Mouse (Mus musculus): ENCODE measurements around the gene Timm17b. TPM values are rescaled to one million over a fixed set of nuclear protein-coding genes. Genes with fewer than 3 reads are reported as not detected.
"Not testable (repeated sequence)": the region's sequence is repeated elsewhere in the genome, so short reads cannot be mapped to it uniquely, and the experiment has no call there.

The Timm17b gene
- polyA plus RNA-seq, 1 experiment from 2014 or later: 159 TPM

DNA sequence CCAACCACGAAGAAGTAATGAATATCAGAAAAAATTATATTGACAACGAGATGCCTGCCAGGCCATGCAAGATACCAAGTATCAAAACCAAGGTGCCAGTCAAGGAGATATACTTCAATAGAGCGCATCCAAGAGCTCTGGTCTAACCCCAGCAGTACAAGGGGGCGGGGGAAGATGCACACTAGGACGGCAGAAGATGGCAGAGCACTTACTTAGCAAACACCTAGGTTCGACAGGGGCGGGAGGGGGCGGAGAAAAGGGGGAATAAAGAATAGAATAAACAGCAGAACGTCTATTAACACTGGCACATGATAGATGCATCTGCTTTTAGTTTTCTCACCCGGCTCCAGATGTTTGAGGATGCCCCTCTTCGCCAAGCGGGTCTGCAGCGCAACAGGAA is 946 bp upstream of the Timm17b start:
- Histone ChIP-seq H3K27ac (replicated peaks in 1 of 2; ENCODE audit: control insufficient read depth in 1 of 2, insufficient read depth in 1 of 2, low read depth in 2 of 2, low read length in 2 of 2) (peak overlapping the region in 1 of 2 experiments; percentile 82; a peak in 1 of 4 replicates), H3K4me3 (ENCODE audit: control insufficient read depth in 1 of 2, insufficient read depth in 1 of 2, low read depth in 1 of 2, low read length in 2 of 2) (peak overlapping the region; percentile 49 to 85), H3K4me1 (ENCODE audit: control insufficient read depth in 2 of 2, insufficient read depth in 2 of 2, low read length in 2 of 2) (peaks cover 0 to 7% of the 10 kb centered on the region in 2 experiments; a peak in 1 of 4 replicates), H3K9me3 (ENCODE audit: control insufficient read depth, low read length) (no peaks in the 10 kb centered on the region), H3K4me2 (ENCODE audit: low read length) (peak overlapping the region; percentile 64), H3K27me3 (ENCODE audit: control insufficient read depth, insufficient read depth, low read length) (no peaks in the 10 kb centered on the region), H3K9ac (ENCODE audit: low read length) (peak overlapping the region; percentile 76), H3K36me3 (ENCODE audit: control insufficient read depth, insufficient read depth, low read length) (peaks cover 35% of the 10 kb centered on the region)
- WGBS: 29% methylated on average over 13 of the region's 13 CpGs
- no peak for ATAC-seq (ENCODE audit: insufficient number of reproducible peaks, insufficient read depth, low FRiP score, low read depth)

DNA sequence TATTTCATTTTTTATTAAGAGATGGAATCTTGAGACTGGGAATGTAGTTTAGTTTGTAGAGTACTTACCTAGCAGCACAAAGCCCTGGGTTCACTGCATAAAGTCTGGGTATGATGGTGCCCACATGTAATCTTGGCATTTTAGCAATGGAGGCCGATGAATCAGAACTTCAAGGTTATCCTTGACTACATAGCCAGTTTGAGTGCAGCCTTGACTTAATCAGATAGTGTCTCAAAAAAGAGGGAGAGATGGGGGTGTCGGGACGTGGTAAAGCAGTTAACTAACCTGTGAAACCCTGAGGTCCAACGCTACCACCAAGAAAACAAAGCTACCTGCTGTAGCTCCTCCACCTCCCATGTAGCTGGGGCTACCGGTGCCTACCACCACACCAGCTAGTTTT is 5.3 kb downstream of the Timm17b start:
- no peak overlapping the region for H3K9ac ChIP-seq (ENCODE audit: low read length)
- WGBS: 90% methylated on average over 5 of the region's 5 CpGs
- ATAC-seq (ENCODE audit: insufficient number of reproducible peaks, insufficient read depth, low FRiP score, low read depth): no peak

GRCm38 (mm10) chrX:7907735-7908134 is 8.6 kb downstream of the Timm17b start, which contains the start of gene Gm10491:
TSS of gene Gm10491 (minus strand) at chrX:7907835.
- ATAC-seq (ENCODE audit: insufficient number of reproducible peaks, insufficient read depth, low FRiP score, low read depth): no peak
- 69% methylated on average over 5 of the region's 5 CpGs for WGBS
- peaks cover 22% of the 10 kb centered on the region for H3K36me3 ChIP-seq (ENCODE audit: control insufficient read depth, insufficient read depth, low read length)
- H3K4me3 ChIP-seq (ENCODE audit: control insufficient read depth in 1 of 2, insufficient read depth in 1 of 2, low read depth in 1 of 2, low read length in 2 of 2): no peak within 1 kb of the TSS
- H3K27me3 ChIP-seq (ENCODE audit: control insufficient read depth, insufficient read depth, low read length): no peaks in the 10 kb centered on the region
- no peak within 1 kb of the TSS for H3K4me2 ChIP-seq (ENCODE audit: low read length)
- no peaks in the 10 kb centered on the region for H3K9me3 ChIP-seq (ENCODE audit: control insufficient read depth, low read length)
- no peak within 1 kb of the TSS for H3K27ac ChIP-seq (replicated peaks in 1 of 2; ENCODE audit: control insufficient read depth in 1 of 2, insufficient read depth in 1 of 2, low read depth in 2 of 2, low read length in 2 of 2)
- no peak within 1 kb of the TSS for H3K9ac ChIP-seq (ENCODE audit: low read length)
- H3K4me1 ChIP-seq (ENCODE audit: control insufficient read depth in 2 of 2, insufficient read depth in 2 of 2, low read length in 2 of 2): no peaks in the 10 kb centered on the region

More for the DNA sequence above, 5.3 kb downstream of the Timm17b start:
- no peak overlapping the region for H3K27ac ChIP-seq (replicated peaks in 1 of 2; ENCODE audit: control insufficient read depth in 1 of 2, insufficient read depth in 1 of 2, low read depth in 2 of 2, low read length in 2 of 2)
- H3K4me2 ChIP-seq (ENCODE audit: low read length): no peak overlapping the region
- H3K36me3 ChIP-seq (ENCODE audit: control insufficient read depth, insufficient read depth, low read length): peaks cover 22% of the 10 kb centered on the region
- no peaks in the 10 kb centered on the region for H3K9me3 ChIP-seq (ENCODE audit: control insufficient read depth, low read length)
- H3K4me3 ChIP-seq (ENCODE audit: control insufficient read depth in 1 of 2, insufficient read depth in 1 of 2, low read depth in 1 of 2, low read length in 2 of 2): no peak overlapping the region
- H3K27me3 ChIP-seq (ENCODE audit: control insufficient read depth, insufficient read depth, low read length): no peaks in the 10 kb centered on the region
- H3K4me1 ChIP-seq (ENCODE audit: control insufficient read depth in 2 of 2, insufficient read depth in 2 of 2, low read length in 2 of 2): peaks cover 0 to 2% of the 10 kb centered on the region in 2 experiments; a peak in 1 of 4 replicates

GRCm38 (mm10) chrX:7909242-7909641 is 10.1 kb downstream of the Timm17b start, which contains the start of gene Gm10490:
TSS of gene Gm10490 (plus strand) at chrX:7909542.
- not testable (repeated sequence) for H3K9ac ChIP-seq (ENCODE audit: low read length); H3K4me3 ChIP-seq (ENCODE audit: control insufficient read depth in 1 of 2, insufficient read depth in 1 of 2, low read depth in 1 of 2, low read length in 2 of 2); H3K9me3 ChIP-seq (ENCODE audit: control insufficient read depth, low read length); H3K27me3 ChIP-seq (ENCODE audit: control insufficient read depth, insufficient read depth, low read length); H3K4me1 ChIP-seq (ENCODE audit: control insufficient read depth in 2 of 2, insufficient read depth in 2 of 2, low read length in 2 of 2); H3K27ac ChIP-seq (replicated peaks in 1 of 2; ENCODE audit: control insufficient read depth in 1 of 2, insufficient read depth in 1 of 2, low read depth in 2 of 2, low read length in 2 of 2); H3K4me2 ChIP-seq (ENCODE audit: low read length); ATAC-seq (ENCODE audit: insufficient number of reproducible peaks, insufficient read depth, low FRiP score, low read depth)
- WGBS: 85% methylated on average over 4 of the region's 4 CpGs
- H3K36me3 ChIP-seq (ENCODE audit: control insufficient read depth, insufficient read depth, low read length): peaks cover 17% of the 10 kb centered on the region

DNA sequence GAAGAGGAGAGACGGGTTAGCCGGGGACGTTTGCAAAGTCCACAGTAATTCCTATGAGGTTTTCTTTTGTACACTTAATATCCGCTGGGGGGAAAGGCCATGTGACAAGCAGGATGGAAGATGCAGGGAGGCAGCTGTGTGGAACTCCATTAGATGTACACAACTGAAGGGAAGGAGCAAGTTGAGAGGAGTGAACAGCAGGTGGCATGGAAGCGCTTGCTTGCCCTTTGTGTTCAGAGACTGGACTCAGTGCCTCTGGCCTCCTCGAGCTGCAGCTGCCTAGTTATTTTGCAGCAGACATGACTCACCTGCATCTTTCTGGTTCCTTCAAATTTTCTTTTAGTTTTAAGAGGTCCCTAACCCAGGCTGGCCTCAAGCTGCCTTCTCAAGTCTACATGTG is 11.3 kb downstream of the Timm17b start:
- no peaks in the 10 kb centered on the region for H3K27me3 ChIP-seq (ENCODE audit: control insufficient read depth, insufficient read depth, low read length)
- no peak for ATAC-seq (ENCODE audit: insufficient number of reproducible peaks, insufficient read depth, low FRiP score, low read depth)

DNA sequence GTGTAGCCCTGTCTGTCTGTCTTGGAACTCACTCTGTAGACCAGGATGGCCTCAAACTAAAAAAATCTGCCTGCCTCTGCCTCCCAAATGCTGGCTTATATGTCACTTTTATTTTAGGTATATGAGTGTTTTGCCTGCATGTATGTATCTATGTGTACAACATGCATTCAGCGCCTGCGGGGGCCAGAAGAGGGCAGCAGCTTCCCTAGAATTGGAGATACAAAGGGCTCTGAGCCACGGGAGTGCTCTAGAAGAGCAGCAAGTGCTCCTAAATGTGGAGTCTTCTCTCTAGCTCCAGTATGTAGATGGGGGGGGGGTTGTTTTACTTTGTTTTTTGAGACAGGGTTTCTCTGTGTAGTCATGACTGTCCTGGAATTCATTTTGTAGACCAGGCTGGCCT is 16.5 kb downstream of the Timm17b start:
- ATAC-seq (ENCODE audit: insufficient number of reproducible peaks, insufficient read depth, low FRiP score, low read depth); H3K4me2 ChIP-seq (ENCODE audit: low read length); H3K4me1 ChIP-seq (ENCODE audit: control insufficient read depth in 2 of 2, insufficient read depth in 2 of 2, low read length in 2 of 2); H3K4me3 ChIP-seq (ENCODE audit: control insufficient read depth in 1 of 2, insufficient read depth in 1 of 2, low read depth in 1 of 2, low read length in 2 of 2); H3K9me3 ChIP-seq (ENCODE audit: control insufficient read depth, low read length); H3K9ac ChIP-seq (ENCODE audit: low read length); H3K27ac ChIP-seq (replicated peaks in 1 of 2; ENCODE audit: control insufficient read depth in 1 of 2, insufficient read depth in 1 of 2, low read depth in 2 of 2, low read length in 2 of 2); H3K36me3 ChIP-seq (ENCODE audit: control insufficient read depth, insufficient read depth, low read length): not testable (repeated sequence)
- 23% methylated on average over 3 of the region's 3 CpGs for WGBS
- peaks cover 19% of the 10 kb centered on the region for H3K27me3 ChIP-seq (ENCODE audit: control insufficient read depth, insufficient read depth, low read length)

More for the DNA sequence above, 11.3 kb downstream of the Timm17b start:
- Histone ChIP-seq H3K4me1 (ENCODE audit: control insufficient read depth in 2 of 2, insufficient read depth in 2 of 2, low read length in 2 of 2) (no peaks in the 10 kb centered on the region), H3K4me3 (ENCODE audit: control insufficient read depth in 1 of 2, insufficient read depth in 1 of 2, low read depth in 1 of 2, low read length in 2 of 2) (no peak overlapping the region), H3K9me3 (ENCODE audit: control insufficient read depth, low read length) (no peaks in the 10 kb centered on the region), H3K4me2 (ENCODE audit: low read length) (no peak overlapping the region), H3K27ac (replicated peaks in 1 of 2; ENCODE audit: control insufficient read depth in 1 of 2, insufficient read depth in 1 of 2, low read depth in 2 of 2, low read length in 2 of 2) (no peak overlapping the region), H3K9ac (ENCODE audit: low read length) (no peak overlapping the region), H3K36me3 (ENCODE audit: control insufficient read depth, insufficient read depth, low read length) (peaks cover 17% of the 10 kb centered on the region)
- WGBS: 63% methylated on average over 6 of the region's 6 CpGs

DNA sequence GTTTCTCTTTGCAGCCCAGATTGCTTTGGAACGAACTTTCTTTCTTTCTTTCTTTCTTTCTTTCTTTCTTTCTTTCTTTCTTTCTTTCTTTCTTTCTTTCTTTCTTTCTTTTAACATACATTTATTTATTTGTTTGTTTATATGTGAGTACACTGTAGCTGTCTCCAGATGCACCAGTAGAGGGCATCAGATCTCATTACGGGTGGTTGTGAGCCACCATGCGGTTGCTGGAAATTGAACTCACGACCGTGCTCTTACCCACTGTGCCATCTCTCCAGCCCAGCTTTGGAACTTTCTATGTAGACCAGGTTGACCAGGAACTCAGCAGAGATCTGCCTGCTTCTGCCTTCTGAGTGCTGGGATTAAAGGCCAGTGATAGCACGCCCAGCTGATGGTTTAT is 18.8 kb downstream of the Timm17b start:
- H3K36me3 ChIP-seq (ENCODE audit: control insufficient read depth, insufficient read depth, low read length); H3K4me3 ChIP-seq (ENCODE audit: control insufficient read depth in 1 of 2, insufficient read depth in 1 of 2, low read depth in 1 of 2, low read length in 2 of 2); H3K4me2 ChIP-seq (ENCODE audit: low read length); H3K4me1 ChIP-seq (ENCODE audit: control insufficient read depth in 2 of 2, insufficient read depth in 2 of 2, low read length in 2 of 2); H3K27ac ChIP-seq (replicated peaks in 1 of 2; ENCODE audit: control insufficient read depth in 1 of 2, insufficient read depth in 1 of 2, low read depth in 2 of 2, low read length in 2 of 2); ATAC-seq (ENCODE audit: insufficient number of reproducible peaks, insufficient read depth, low FRiP score, low read depth); H3K9ac ChIP-seq (ENCODE audit: low read length); H3K9me3 ChIP-seq (ENCODE audit: control insufficient read depth, low read length): not testable (repeated sequence)
- 63% methylated on average over 6 of the region's 6 CpGs for WGBS
- H3K27me3 ChIP-seq (ENCODE audit: control insufficient read depth, insufficient read depth, low read length): peaks cover 42% of the 10 kb centered on the region
